32 mouse cellular contexts compared by ENCODE assay signal in genomic region chr11:35582591-35582990, GRCm38 (mm10).
DNase-seq lines count a peak whose midpoint lies in the region; ATAC-seq and TF ChIP-seq lines count a peak whose summit lies in the region.
"Had no signal": no experiment of that assay in that cellular context is flagged by ENCODE, and none has a peak within 500 bp of the region (broad histone marks: within the 10 kb centered on the region; RNA-seq: fewer than 3 reads in every experiment).

No protein-coding gene starts in this region.

- no peak for TF ChIP-seq POLR2A in cortical plate, adult 2 months (IDR thresholded peaks at IDR 0.05; ENCODE audit: extremely low read depth, insufficient read depth, low read length)

- no peaks in the 10 kb centered on the region for H3K9me3 ChIP-seq in heart, embryonic 14.5 days (ENCODE audit: control insufficient read depth, low read length)
- H3K9me3 ChIP-seq in intestine, embryonic 15.5 days = no peaks in the 10 kb centered on the region
- H3K9me3 ChIP-seq: embryonic facial prominence, embryonic 12.5 days; forebrain, embryonic 12.5 days; heart, embryonic 12.5 days; limb, embryonic 13.5 days; lung, embryonic 15.5 days; midbrain, embryonic 10.5 days; neural tube, embryonic 13.5 days had no signal

- peak overlapping the region; percentile 30 to 60; a peak in 3 of 4 replicates for H3K27ac ChIP-seq in heart, embryonic 14.5 days (replicated peaks in 1 of 2; ENCODE audit: control insufficient read depth in 1 of 2, insufficient read depth in 1 of 2, low read depth in 2 of 2, low read length in 2 of 2)
- H3K27ac ChIP-seq in left cerebral cortex, adult 2 months = peak overlapping the region; percentile 73
- H3K27ac ChIP-seq in cortical plate, adult 2 months (ENCODE audit: insufficient read depth, low read length) = peak overlapping the region; percentile 52; the same call in 1 of the 2 replicates
- no peak overlapping the region for H3K27ac ChIP-seq in intestine, embryonic 15.5 days
- H3K27ac ChIP-seq: embryonic facial prominence, embryonic 12.5 days; forebrain, embryonic 12.5 days; hindbrain, embryonic 14.5 days; kidney, postnatal 0 days; limb, embryonic 13.5 days; lung, embryonic 15.5 days; midbrain, embryonic 10.5 days; neural tube, embryonic 13.5 days had no signal

- no peak overlapping the region for H3K9ac ChIP-seq in heart, embryonic 14.5 days (ENCODE audit: low read length)
- H3K9ac ChIP-seq in intestine, embryonic 15.5 days = no peak overlapping the region
- H3K9ac ChIP-seq: embryonic facial prominence, embryonic 12.5 days; forebrain, embryonic 12.5 days; heart, embryonic 12.5 days; hindbrain, embryonic 14.5 days; limb, embryonic 13.5 days; lung, embryonic 15.5 days; neural tube, embryonic 13.5 days had no signal

- no peak for ATAC-seq in heart, embryonic 14.5 days (ENCODE audit: insufficient number of reproducible peaks, insufficient read depth, low FRiP score, low read depth)
- ATAC-seq in intestine, embryonic 15.5 days = peak; percentile 20; the same call in 1 of the 2 replicates
- ATAC-seq: midbrain, embryonic 16.5 days had no signal

- no peak overlapping the region for H3K4me3 ChIP-seq in heart, embryonic 14.5 days (ENCODE audit: control insufficient read depth in 1 of 2, insufficient read depth in 1 of 2, low read depth in 1 of 2, low read length in 2 of 2)
- H3K4me3 ChIP-seq in left cerebral cortex, adult 2 months = no peak overlapping the region
- no peak overlapping the region for H3K4me3 ChIP-seq in cortical plate, adult 2 months (ENCODE audit: insufficient read depth, low read length)
- no peak overlapping the region for H3K4me3 ChIP-seq in intestine, embryonic 15.5 days (replicated peaks)
- H3K4me3 ChIP-seq: embryonic facial prominence, embryonic 12.5 days; erythroblast, embryonic 14.5 days; forebrain, embryonic 12.5 days; heart, embryonic 12.5 days; limb, embryonic 13.5 days; lung, embryonic 15.5 days; midbrain, embryonic 10.5 days; myocyte; neural tube, embryonic 13.5 days had no signal

- no peaks in the 10 kb centered on the region for H3K27me3 ChIP-seq in heart, embryonic 14.5 days (ENCODE audit: control insufficient read depth, insufficient read depth, low read length)
- no peaks in the 10 kb centered on the region for H3K27me3 ChIP-seq in intestine, embryonic 15.5 days (replicated peaks)
- H3K27me3 ChIP-seq: embryonic facial prominence, embryonic 12.5 days; heart, embryonic 12.5 days; limb, embryonic 13.5 days; neural tube, embryonic 13.5 days had no signal

- peaks cover 0 to 6% of the 10 kb centered on the region in 2 experiments; a peak in 2 of 4 replicates for H3K4me1 ChIP-seq in heart, embryonic 14.5 days (ENCODE audit: control insufficient read depth in 2 of 2, insufficient read depth in 2 of 2, low read length in 2 of 2)
- H3K4me1 ChIP-seq in cortical plate, adult 2 months (ENCODE audit: control insufficient read depth, insufficient read depth, low read length) = peaks cover 6% of the 10 kb centered on the region; the same call in 1 of the 2 replicates
- H3K4me1 ChIP-seq in intestine, embryonic 15.5 days (replicated peaks) = no peaks in the 10 kb centered on the region
- H3K4me1 ChIP-seq: embryonic facial prominence, embryonic 12.5 days; limb, embryonic 13.5 days; lung, embryonic 15.5 days had no signal

- 79% methylated on average over 5 of the region's 5 CpGs for WGBS in heart, embryonic 14.5 days
- 75% methylated on average over 5 of the region's 5 CpGs for WGBS in intestine, embryonic 15.5 days

- H3K4me2 ChIP-seq in heart, embryonic 14.5 days (ENCODE audit: low read length) = no peak overlapping the region
- H3K4me2 ChIP-seq in intestine, embryonic 15.5 days (replicated peaks) = no peak overlapping the region
- H3K4me2 ChIP-seq: embryonic facial prominence, embryonic 12.5 days; forebrain, embryonic 12.5 days; heart, embryonic 12.5 days; hindbrain, embryonic 14.5 days; limb, embryonic 13.5 days; liver, embryonic 11.5 days; lung, embryonic 15.5 days; neural tube, embryonic 13.5 days had no signal

- no peak for DNase-seq in heart, adult 8-10 months (ENCODE audit: low spot score)
- DNase-seq in left cerebral cortex, adult 2 months (ENCODE audit: extremely low spot score in 1 of 2, low spot score in 2 of 2) = no peak
- no peak for DNase-seq in left cerebral cortex, postnatal 10 days (ENCODE audit: extremely low spot score in 1 of 2, low spot score in 2 of 2)
- DNase-seq in spleen, postnatal 36 days (ENCODE audit: low spot score in 2 of 2) = no peak
- DNase-seq: adrenal gland, postnatal 36 days; B cell, adult 2 months; cerebellum, adult 2 months; cerebellum, postnatal 14 days; gastrocnemius, postnatal 25 days; heart, adult 11 months; kidney, adult 8-10 months; kidney, postnatal 4 days; layer of hippocampus, postnatal 36 days; right cerebral cortex, postnatal 14 days; thymus, adult 18-20 months; thymus, postnatal 25 days had no signal

- H3K36me3 ChIP-seq in heart, embryonic 14.5 days (ENCODE audit: control insufficient read depth, insufficient read depth, low read length) = no peaks in the 10 kb centered on the region
- no peaks in the 10 kb centered on the region for H3K36me3 ChIP-seq in intestine, embryonic 15.5 days
- H3K36me3 ChIP-seq: forebrain, embryonic 12.5 days; heart, embryonic 12.5 days; lung, embryonic 15.5 days had no signal

- intact Hi-C loops in left cerebral cortex, adult 2 months (cut with DNase I) = no loop called here
- intact Hi-C loops in left cerebral cortex, postnatal 10 days (cut with DNase I) = no loop called here

- no peak for TF ChIP-seq CTCF in left cerebral cortex, adult 2 months (IDR thresholded peaks at IDR 0.05)
- TF ChIP-seq CTCF in cortical plate, adult 2 months (IDR thresholded peaks at IDR 0.05; ENCODE audit: extremely low read depth, insufficient read depth, low read length) = no peak
